Mouse (Mus musculus) activated CD4-positive, CD25-positive, alpha-beta regulatory T cell, adult 9 weeks (primary cell): ENCODE data around the gene Etfdh. TPM values are rescaled to one million over a fixed set of nuclear protein-coding genes. Genes with fewer than 3 reads are reported as not detected.

Source experiments
- polyA plus RNA-seq: library from polyadenylated mRNA; unstranded; fragments of 100-300 nt; shearing (Covaris generic); gene quantifications from one replicate; pipeline ENCODE4 v1.2.1, GENCODE M21; 2017

Etfdh gene
- 50.0 TPM for polyA plus RNA-seq

GRCm38 (mm10) chr3:79629416-79629730 is at the start of gene Etfdh:
Etfdh (minus strand) TSS chr3:79629500.

GRCm38 (mm10) chr3:79628561-79629415 is 512 bp downstream of the Etfdh start, which contains the start of gene 4930579G24Rik:
4930579G24Rik (plus strand) TSS chr3:79629079.

GRCm38 (mm10) chr3:79590863-79591792 is 38.2 kb downstream of the Etfdh start, which contains the start of gene Ppid:
Ppid (plus strand) TSS chr3:79591342.

GRCm38 (mm10) chr3:79567703-79568362 is 61.5 kb downstream of the Etfdh start, which contains the start of gene Fnip2:
Fnip2 (minus strand) TSS chr3:79567796.

Other genes starting within 250 kb of the Etfdh start
- 0.51 TPM for gene Fnip2, start 61.7 kb downstream of the Etfdh start, polyA plus RNA-seq
- gene Ppid, start 38.2 kb downstream of the Etfdh start, polyA plus RNA-seq = 126 TPM
- gene 4930579G24Rik, start 421 bp downstream of the Etfdh start, polyA plus RNA-seq = 8.5 TPM
- not detected for gene Rxfp1, start 108.4 kb upstream of the Etfdh start, polyA plus RNA-seq
- gene Tmem144, start 223.3 kb upstream of the Etfdh start, polyA plus RNA-seq = 0.73 TPM